Mouse (Mus musculus) ES-Bruce4 (cell line): ENCODE results near the gene Wdr45.

Experiments
- CTCF ChIP-seq: IDR thresholded peaks from one replicate; pipeline ENCODE4 v1.8.1; 2011; ENCODE audit warnings: low read depth, low read length
- POLR2A ChIP-seq: IDR thresholded peaks from one replicate; pipeline ENCODE4 v1.8.1; 2011; ENCODE audit warnings: low read length; ENCODE audit not compliant: insufficient read depth

DNA sequence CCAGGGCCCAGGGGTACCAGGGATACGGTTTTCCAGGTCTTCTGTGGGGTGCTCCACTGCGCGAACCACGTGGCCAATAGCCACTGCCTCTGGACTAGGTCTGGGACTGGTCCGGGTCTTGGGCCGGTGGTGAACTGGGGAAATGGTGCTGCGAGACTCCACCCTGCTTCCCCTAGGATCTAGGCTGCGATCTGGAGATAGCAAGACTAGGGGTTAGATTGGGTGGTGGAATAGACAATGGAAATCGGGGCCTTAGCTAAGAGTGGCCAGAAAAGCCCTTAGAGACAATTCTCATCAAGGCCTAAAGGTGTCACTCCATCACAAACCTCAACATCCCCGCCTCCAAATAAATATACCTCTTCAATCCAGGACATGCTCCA lies 39.1 kb upstream of the Wdr45 start:
- no peak for TF ChIP-seq POLR2A
- TF ChIP-seq CTCF, result no peak
